Mouse (Mus musculus): ENCODE results near the gene Gm42906. TPM values are rescaled to one million over a fixed set of nuclear protein-coding genes. Genes with fewer than 3 reads are reported as not detected.

The Gm42906 gene
- polyA plus RNA-seq, 1 experiment = not detected

DNA sequence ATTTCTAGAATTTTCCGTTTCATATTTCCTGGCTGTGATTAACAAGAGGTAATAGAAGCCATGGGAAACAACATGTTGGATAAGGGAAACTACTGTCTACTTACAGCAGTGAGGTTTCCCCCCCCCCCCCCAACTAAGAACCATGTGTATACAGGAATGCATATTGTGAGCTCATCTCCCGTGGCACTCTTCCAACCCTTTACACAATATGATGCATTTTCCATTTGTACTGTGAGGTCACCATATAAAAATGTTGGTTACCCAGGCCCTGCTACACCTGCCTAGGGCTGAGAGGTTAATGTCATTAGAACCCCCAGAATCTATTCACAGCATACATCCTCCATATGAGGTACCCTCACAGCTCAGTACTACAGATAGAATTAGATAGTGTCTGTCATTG is 310.1 kb downstream of the Gm42906 start:
- Histone ChIP-seq H3K27ac (ENCODE audit: insufficient read depth, low read length) (no peak overlapping the region), H3K4me3 (ENCODE audit: insufficient read depth, low read length) (no peak overlapping the region), H3K4me1 (ENCODE audit: control insufficient read depth, insufficient read depth, low read length) (no peaks in the 10 kb centered on the region)
- no peak for TF ChIP-seq POLR2A (IDR thresholded peaks at IDR 0.05; ENCODE audit: extremely low read depth, insufficient read depth, low read length)
- TF ChIP-seq CTCF (IDR thresholded peaks at IDR 0.05; ENCODE audit: extremely low read depth, insufficient read depth, low read length) = no peak

- Histone ChIP-seq H3K4me3 (ENCODE audit: insufficient read depth, low read length) (no peak overlapping the region), H3K27ac (ENCODE audit: insufficient read depth, low read length) (no peak overlapping the region), H3K4me1 (ENCODE audit: control insufficient read depth, insufficient read depth, low read length) (no peaks in the 10 kb centered on the region)
- TF ChIP-seq POLR2A (IDR thresholded peaks at IDR 0.05; ENCODE audit: extremely low read depth, insufficient read depth, low read length) = no peak
- TF ChIP-seq CTCF (IDR thresholded peaks at IDR 0.05; ENCODE audit: extremely low read depth, insufficient read depth, low read length) = no peak
Observed at GRCm38 (mm10) chr5:151116192-151116887, 311.6 kb downstream of the Gm42906 start.

- no peak overlapping the region for H3K27ac ChIP-seq (ENCODE audit: insufficient read depth, low read length)
- peaks cover 5% of the 10 kb centered on the region; the same call in 1 of the 2 replicates for H3K4me1 ChIP-seq (ENCODE audit: control insufficient read depth, insufficient read depth, low read length)
- H3K4me3 ChIP-seq (ENCODE audit: insufficient read depth, low read length) = no peak overlapping the region
- TF ChIP-seq POLR2A (IDR thresholded peaks at IDR 0.05; ENCODE audit: extremely low read depth, insufficient read depth, low read length) (no peak), CTCF (IDR thresholded peaks at IDR 0.05; ENCODE audit: extremely low read depth, insufficient read depth, low read length) (no peak)
Observed at GRCm38 (mm10) chr5:151112743-151113142, 315.2 kb downstream of the Gm42906 start.

DNA sequence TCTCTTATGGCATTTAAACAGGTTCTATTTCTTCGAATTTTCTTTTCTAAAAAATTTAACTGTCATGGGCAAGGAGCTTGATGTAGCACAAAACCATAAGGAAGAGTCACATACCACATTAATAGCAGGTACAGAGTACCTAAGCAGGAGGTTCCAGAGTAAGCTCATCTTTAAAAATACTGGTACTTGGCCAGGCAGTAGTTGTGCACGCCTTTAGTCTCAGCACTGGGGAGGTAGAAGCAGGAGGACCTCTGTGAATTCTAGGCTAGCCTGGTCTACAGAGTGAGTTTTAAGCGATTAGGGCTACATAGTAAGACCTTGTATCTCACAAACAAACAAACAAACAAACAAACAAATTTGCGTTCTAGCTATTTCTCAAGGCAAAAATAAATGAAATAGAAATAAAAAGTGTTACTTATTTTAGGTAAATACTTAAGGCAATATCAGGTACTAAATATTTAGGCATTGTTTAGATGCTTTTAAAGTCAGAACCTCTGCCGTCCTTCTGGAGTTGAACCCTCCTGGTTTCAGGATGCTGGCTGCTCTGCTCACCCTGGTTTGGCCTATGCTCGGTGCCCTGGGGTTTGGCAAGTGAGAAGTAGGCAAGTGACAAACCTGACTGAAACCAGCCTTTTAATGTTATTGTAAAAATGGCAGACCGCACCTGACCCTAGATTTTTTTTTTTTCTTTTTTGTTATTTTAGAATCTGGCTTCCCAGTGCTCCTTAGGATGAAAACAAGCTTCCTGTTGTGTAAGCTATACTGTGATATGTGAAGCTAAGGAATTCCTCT is 316.7 kb downstream of the Gm42906 start:
- TF ChIP-seq CTCF (IDR thresholded peaks at IDR 0.05; ENCODE audit: extremely low read depth, insufficient read depth, low read length) (no peak), POLR2A (IDR thresholded peaks at IDR 0.05; ENCODE audit: extremely low read depth, insufficient read depth, low read length) (no peak)
- H3K4me1 ChIP-seq (ENCODE audit: control insufficient read depth, insufficient read depth, low read length) = peaks cover 5% of the 10 kb centered on the region; the same call in 1 of the 2 replicates
- H3K27ac ChIP-seq (ENCODE audit: insufficient read depth, low read length) = no peak overlapping the region
- H3K4me3 ChIP-seq (ENCODE audit: insufficient read depth, low read length) = no peak overlapping the region

- Histone ChIP-seq H3K4me3 (ENCODE audit: insufficient read depth, low read length) (no peak overlapping the region), H3K4me1 (ENCODE audit: control insufficient read depth, insufficient read depth, low read length) (peaks cover 5% of the 10 kb centered on the region; the same call in 1 of the 2 replicates), H3K27ac (ENCODE audit: insufficient read depth, low read length) (peak overlapping the region; percentile 37; the same call in 1 of the 2 replicates)
- TF ChIP-seq POLR2A (IDR thresholded peaks at IDR 0.05; ENCODE audit: extremely low read depth, insufficient read depth, low read length) (no peak), CTCF (IDR thresholded peaks at IDR 0.05; ENCODE audit: extremely low read depth, insufficient read depth, low read length) (no peak)
Observed at GRCm38 (mm10) chr5:151110461-151110908, 317.5 kb downstream of the Gm42906 start.

- Histone ChIP-seq H3K4me1 (ENCODE audit: control insufficient read depth, insufficient read depth, low read length) (peaks cover 5% of the 10 kb centered on the region; the same call in 1 of the 2 replicates), H3K4me3 (ENCODE audit: insufficient read depth, low read length) (no peak overlapping the region), H3K27ac (ENCODE audit: insufficient read depth, low read length) (0 out of 2 replicates have a peak overlapping the region, but pooled peaks have one; percentile 27)
- no peak for TF ChIP-seq POLR2A (IDR thresholded peaks at IDR 0.05; ENCODE audit: extremely low read depth, insufficient read depth, low read length)
- TF ChIP-seq CTCF (IDR thresholded peaks at IDR 0.05; ENCODE audit: extremely low read depth, insufficient read depth, low read length) = no peak
Observed at GRCm38 (mm10) chr5:151109822-151110221, 318.1 kb downstream of the Gm42906 start.

- TF ChIP-seq POLR2A (IDR thresholded peaks at IDR 0.05; ENCODE audit: extremely low read depth, insufficient read depth, low read length) = no peak
- TF ChIP-seq CTCF (IDR thresholded peaks at IDR 0.05; ENCODE audit: extremely low read depth, insufficient read depth, low read length) = no peak
- H3K4me1 ChIP-seq (ENCODE audit: control insufficient read depth, insufficient read depth, low read length) = peaks cover 5% of the 10 kb centered on the region; the same call in 1 of the 2 replicates
- no peak overlapping the region for H3K4me3 ChIP-seq (ENCODE audit: insufficient read depth, low read length)
- peak overlapping the region; percentile 16; the same call in 1 of the 2 replicates for H3K27ac ChIP-seq (ENCODE audit: insufficient read depth, low read length)
Observed at GRCm38 (mm10) chr5:151108955-151109354, 319.0 kb downstream of the Gm42906 start.

GRCm38 (mm10) chr5:151108291-151108897 is 319.6 kb downstream of the Gm42906 start:
- Histone ChIP-seq H3K4me3 (ENCODE audit: insufficient read depth, low read length) (no peak overlapping the region), H3K27ac (ENCODE audit: insufficient read depth, low read length) (peak overlapping the region; percentile 16; the same call in 1 of the 2 replicates), H3K4me1 (ENCODE audit: control insufficient read depth, insufficient read depth, low read length) (peaks cover 5% of the 10 kb centered on the region; the same call in 1 of the 2 replicates)
- TF ChIP-seq POLR2A (IDR thresholded peaks at IDR 0.05; ENCODE audit: extremely low read depth, insufficient read depth, low read length) (no peak), CTCF (IDR thresholded peaks at IDR 0.05; ENCODE audit: extremely low read depth, insufficient read depth, low read length) (no peak)

- no peak for TF ChIP-seq CTCF (IDR thresholded peaks at IDR 0.05; ENCODE audit: extremely low read depth, insufficient read depth, low read length)
- TF ChIP-seq POLR2A (IDR thresholded peaks at IDR 0.05; ENCODE audit: extremely low read depth, insufficient read depth, low read length) = no peak
- Histone ChIP-seq H3K4me3 (ENCODE audit: insufficient read depth, low read length) (no peak overlapping the region), H3K27ac (ENCODE audit: insufficient read depth, low read length) (no peak overlapping the region), H3K4me1 (ENCODE audit: control insufficient read depth, insufficient read depth, low read length) (peaks cover 5% of the 10 kb centered on the region; the same call in 1 of the 2 replicates)
Observed at GRCm38 (mm10) chr5:151106841-151107240, 321.1 kb downstream of the Gm42906 start.
